Mouse (Mus musculus) forebrain, embryonic 16.5 days (tissue): ENCODE results near the gene Gm14444. TPM values are rescaled to one million over a fixed set of nuclear protein-coding genes. Genes with fewer than 3 reads are reported as not detected.
"Not testable (repeated sequence)": the region's sequence is repeated elsewhere in the genome, so short reads cannot be mapped to it uniquely, and the experiment has no call there.

Experiments
- ATAC-seq: fragments of 200-750 bp; cut with Nextera tagmentation; 2 replicates; pipeline ENCODE4 v1.8.0; 2017; ENCODE audit warnings: mild to moderate bottlenecking, moderate library complexity
- H3K27ac ChIP-seq: fragments of 300-500 bp; sonication (generic); 2 replicates; pipeline ENCODE4 v1.5.1; 2014; ENCODE audit warnings: low read length, control low read depth
- H3K27me3 ChIP-seq: fragments of 300-500 bp; sonication (generic); replicated peaks from 2 replicates; pipeline ENCODE4 v1.6.1; 2014; ENCODE audit warnings: low read length; ENCODE audit not compliant: control insufficient read depth, insufficient read depth
- H3K36me3 ChIP-seq: fragments of 300-500 bp; sonication (generic); 2 replicates; pipeline ENCODE4 v1.6.1; 2014; ENCODE audit not compliant: control insufficient read depth, insufficient read depth
- H3K4me1 ChIP-seq: fragments of 300-500 bp; sonication (generic); replicated peaks from 2 replicates; pipeline ENCODE4 v1.6.1; 2014; ENCODE audit warnings: low read length; ENCODE audit not compliant: control insufficient read depth, insufficient read depth
- H3K4me2 ChIP-seq: fragments of 300-500 bp; sonication (generic); 2 replicates; pipeline ENCODE4 v1.6.1; 2014; ENCODE audit warnings: mild to moderate bottlenecking, low read length, control low read depth
- H3K4me3 ChIP-seq: fragments of 300-500 bp; sonication (generic); replicated peaks from 2 replicates; pipeline ENCODE4 v1.5.1; 2014; ENCODE audit warnings: mild to moderate bottlenecking, low read length, control low read depth
- H3K9ac ChIP-seq: fragments of 300-500 bp; sonication (generic); replicated peaks from 2 replicates; pipeline ENCODE4 v1.6.1; 2014; ENCODE audit warnings: low read depth, low read length, control low read depth
- H3K9me3 ChIP-seq: fragments of 300-500 bp; sonication (generic); 2 replicates; pipeline ENCODE4 v1.6.1; 2016; ENCODE audit warnings: low read length; ENCODE audit not compliant: control insufficient read depth
- WGBS: fragments of 180-500 bp; shearing (Covaris S2); extraction: QIAGEN DNeasy Blood & Tissue Kit; methylation state at CpG from one replicate; pipeline ENCODE4 v1.1.7; 2014; 5-methylcytosine and 5-hydroxymethylcytosine counted together
- polyA plus RNA-seq: library from polyadenylated mRNA; unstranded; fragments of >200 nt; fragmentation: Nextera tagmentation; extraction: Ambion mirVana; gene quantifications from 2 replicates; pipeline ENCODE4 v1.2.1, GENCODE M21; 2015

The Gm14444 gene
- not detected in 2 replicates for polyA plus RNA-seq

GRCm38 (mm10) chr2:175010022-175010421 lies at the start of gene Gm14444:
Gene Gm14444, plus strand, starts transcription at chr2:175010241.
- not testable (repeated sequence) for H3K4me1 ChIP-seq, H3K4me3 ChIP-seq, H3K4me2 ChIP-seq, H3K9ac ChIP-seq, ATAC-seq, H3K36me3 ChIP-seq, H3K27me3 ChIP-seq, H3K27ac ChIP-seq, H3K9me3 ChIP-seq
- WGBS, result 86% methylated on average over 1 of the region's 1 CpGs

- H3K4me3 ChIP-seq, H3K4me2 ChIP-seq, H3K4me1 ChIP-seq, H3K9ac ChIP-seq, ATAC-seq, H3K9me3 ChIP-seq, H3K36me3 ChIP-seq, H3K27me3 ChIP-seq, H3K27ac ChIP-seq: not testable (repeated sequence)
- 82% methylated on average over 3 of the region's 3 CpGs for WGBS
These were observed 44.6 kb upstream of the Gm14444 start for GRCm38 (mm10) chr2:174965466-174965865.

- H3K27me3 ChIP-seq, H3K4me2 ChIP-seq, H3K4me1 ChIP-seq, ATAC-seq, H3K9ac ChIP-seq, H3K36me3 ChIP-seq, H3K27ac ChIP-seq, H3K4me3 ChIP-seq, H3K9me3 ChIP-seq: not testable (repeated sequence)
- WGBS, result 98% methylated on average over 26 of the region's 27 CpGs
These were observed 34.2 kb downstream of the Gm14444 start for GRCm38 (mm10) chr2:175044268-175044667.

DNA sequence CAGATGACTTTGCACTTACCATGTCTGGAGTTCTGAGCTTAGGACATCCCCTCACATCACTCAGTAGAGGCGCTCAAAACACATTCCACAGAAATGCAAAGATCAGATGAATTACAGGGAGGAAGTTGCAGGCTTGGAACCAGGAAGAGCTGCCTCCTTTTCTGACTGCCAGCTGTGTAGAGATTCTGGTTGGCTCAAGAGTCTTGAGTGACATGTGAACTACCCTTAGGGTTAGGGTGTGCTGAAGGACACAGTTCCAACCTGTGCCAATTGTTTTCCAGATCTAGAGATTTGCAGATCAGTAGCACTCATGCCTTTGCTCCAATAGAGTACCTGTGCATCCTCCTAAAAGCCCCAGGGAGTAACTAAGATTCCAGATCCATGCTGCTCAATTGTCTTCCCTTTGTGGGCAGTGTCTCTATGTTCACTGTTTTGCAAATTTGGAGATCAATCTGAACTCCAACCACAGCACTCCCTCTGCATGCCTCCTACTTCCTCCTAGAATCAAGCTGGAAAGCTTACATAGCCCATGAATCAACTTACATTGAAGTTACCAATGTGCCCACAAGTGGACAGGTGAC lies 57.7 kb downstream of the Gm14444 start, which contains the start of gene Gm14393:
Gene Gm14393, minus strand, starts transcription at position 101 of the 581 bp plus-strand sequence.
- not testable (repeated sequence) for H3K9ac ChIP-seq, H3K4me3 ChIP-seq, H3K9me3 ChIP-seq, H3K36me3 ChIP-seq, H3K4me2 ChIP-seq, ATAC-seq, H3K27me3 ChIP-seq, H3K27ac ChIP-seq, H3K4me1 ChIP-seq
- WGBS, result 67% methylated on average over 1 of the region's 1 CpGs

Other genes starting within 250 kb of the Gm14444 start
- gene Edn3, start 249.6 kb upstream of the Gm14444 start, polyA plus RNA-seq, result 3.7 and 5.2 TPM in 2 replicates
- gene Gm14393, start 57.5 kb downstream of the Gm14444 start, polyA plus RNA-seq, result 0.71 TPM in 1 of 2 replicates, not detected in the other
- 6.7 and 7.8 TPM in 2 replicates for gene Gm14399, start 131.8 kb downstream of the Gm14444 start, polyA plus RNA-seq
- gene Gm14443, start 165.6 kb downstream of the Gm14444 start, polyA plus RNA-seq, result 1.2 TPM in 2 replicates
- gene Gm14391, start 196.7 kb downstream of the Gm14444 start, polyA plus RNA-seq, result 11.8 and 13.2 TPM in 2 replicates